Mouse (Mus musculus): ENCODE data around the gene Ghrhr. TPM values are rescaled to one million over a fixed set of nuclear protein-coding genes. Genes with fewer than 3 reads are reported as not detected.

Gene Ghrhr
- total and polyA plus RNA-seq, 2 experiments from 2014 or later = not detected

GRCm38 (mm10) chr6:55435266-55436159 lies 59.4 kb downstream of the Ghrhr start:
- Histone ChIP-seq H3K27ac (ENCODE audit: low read depth) (no peak overlapping the region), H3K27me3 (ENCODE audit: control insufficient read depth, insufficient read depth, low read length) (no peaks in the 10 kb centered on the region), H3K36me3 (replicated peaks; ENCODE audit: control insufficient read depth, insufficient read depth, low read length) (no peaks in the 10 kb centered on the region), H3K9ac (replicated peaks; ENCODE audit: low read depth, low read length) (no peak overlapping the region), H3K4me2 (ENCODE audit: low read depth, low read length) (no peak overlapping the region), H3K9me3 (replicated peaks; ENCODE audit: control insufficient read depth, low read length) (no peaks in the 10 kb centered on the region), H3K4me3 (ENCODE audit: low read depth, low read length) (no peak overlapping the region), H3K4me1 (ENCODE audit: control insufficient read depth, insufficient read depth) (no peaks in the 10 kb centered on the region)
- ATAC-seq (ENCODE audit: insufficient read depth, low read depth) (no peak), DNase-seq (ENCODE audit: low spot score) (no peak)
- WGBS = 55% methylated on average over 8 of the region's 8 CpGs
- TF ChIP-seq EP300 (IDR thresholded peaks at IDR 0.05; ENCODE audit: low read depth) (no peak), CTCF (IDR thresholded peaks at IDR 0.05; ENCODE audit: low read depth) (no peak)

- DNase-seq (ENCODE audit: low spot score) = no peak
- no peaks in the 10 kb centered on the region for H3K36me3 ChIP-seq (replicated peaks; ENCODE audit: control insufficient read depth, insufficient read depth, low read length)
- no peak overlapping the region for H3K4me2 ChIP-seq (ENCODE audit: low read depth, low read length)
- no peak overlapping the region for H3K9ac ChIP-seq (replicated peaks; ENCODE audit: low read depth, low read length)
- no peak overlapping the region for H3K27ac ChIP-seq (ENCODE audit: low read depth)
- TF ChIP-seq EP300 (IDR thresholded peaks at IDR 0.05; ENCODE audit: low read depth) (no peak), CTCF (IDR thresholded peaks at IDR 0.05; ENCODE audit: low read depth) (no peak)
- ATAC-seq (ENCODE audit: insufficient read depth, low read depth) = no peak
- H3K4me1 ChIP-seq (ENCODE audit: control insufficient read depth, insufficient read depth) = no peaks in the 10 kb centered on the region
- 8% methylated on average over 3 of the region's 3 CpGs for WGBS
- H3K9me3 ChIP-seq (replicated peaks; ENCODE audit: control insufficient read depth, low read length) = no peaks in the 10 kb centered on the region
- 0 out of 2 replicates have a peak, but pooled peaks cover 7% of the 10 kb centered on the region for H3K27me3 ChIP-seq (ENCODE audit: control insufficient read depth, insufficient read depth, low read length)
- H3K4me3 ChIP-seq (ENCODE audit: low read depth, low read length) = no peak overlapping the region
Observed at GRCm38 (mm10) chr6:55437919-55438318, 61.8 kb downstream of the Ghrhr start.

Other genes with a start within 250 kb of the Ghrhr start
- gene Crhr2, start 243.3 kb upstream of the Ghrhr start, total RNA-seq (2014; rRNA removed; ENCODE audit: low replicate concordance) = 21.6 and 24.4 TPM in 2 replicates
- gene Crhr2, start 243.3 kb upstream of the Ghrhr start, polyA plus RNA-seq (2015; fragmentation: Nextera tagmentation; extraction: Ambion mirVana) = 10.8 and 11.9 TPM in 2 replicates
- gene Inmt, start 201.3 kb upstream of the Ghrhr start, total RNA-seq (2014; rRNA removed; ENCODE audit: low replicate concordance) = 1.2 TPM in 1 of 2 replicates, not detected in the other
- gene Inmt, start 201.3 kb upstream of the Ghrhr start, polyA plus RNA-seq (2015; fragmentation: Nextera tagmentation; extraction: Ambion mirVana) = not detected in 2 replicates
- gene Mindy4, start 172.9 kb upstream of the Ghrhr start, total RNA-seq (2014; rRNA removed; ENCODE audit: low replicate concordance) = 12.0 and 31.2 TPM in 2 replicates
- 3.3 and 3.9 TPM in 2 replicates for gene Mindy4, start 172.9 kb upstream of the Ghrhr start, polyA plus RNA-seq (2015; fragmentation: Nextera tagmentation; extraction: Ambion mirVana)
- 146 and 148 TPM in 2 replicates for gene Aqp1, start 39.9 kb upstream of the Ghrhr start, total RNA-seq (2014; rRNA removed; ENCODE audit: low replicate concordance)
- gene Aqp1, start 39.9 kb upstream of the Ghrhr start, polyA plus RNA-seq (2015; fragmentation: Nextera tagmentation; extraction: Ambion mirVana) = 56.4 and 58.0 TPM in 2 replicates
- gene Adcyap1r1, start 75.7 kb downstream of the Ghrhr start, total RNA-seq (2014; rRNA removed; ENCODE audit: low replicate concordance) = 3.9 and 4.2 TPM in 2 replicates
- gene Adcyap1r1, start 75.7 kb downstream of the Ghrhr start, polyA plus RNA-seq (2015; fragmentation: Nextera tagmentation; extraction: Ambion mirVana) = 1.1 and 1.4 TPM in 2 replicates

All from heart, postnatal 0 days (tissue).